Mouse (Mus musculus): ENCODE results near the gene Krtap5-2. TPM values are rescaled to one million over a fixed set of nuclear protein-coding genes. Genes with fewer than 3 reads are reported as not detected.
"Not testable (repeated sequence)": the region's sequence is repeated elsewhere in the genome, so short reads cannot be mapped to it uniquely, and the experiment has no call there.

Gene Krtap5-2
- not detected in 2 replicates for polyA plus RNA-seq (2014; fragmentation: Nextera tagmentation; extraction: Ambion mirVana)

DNA sequence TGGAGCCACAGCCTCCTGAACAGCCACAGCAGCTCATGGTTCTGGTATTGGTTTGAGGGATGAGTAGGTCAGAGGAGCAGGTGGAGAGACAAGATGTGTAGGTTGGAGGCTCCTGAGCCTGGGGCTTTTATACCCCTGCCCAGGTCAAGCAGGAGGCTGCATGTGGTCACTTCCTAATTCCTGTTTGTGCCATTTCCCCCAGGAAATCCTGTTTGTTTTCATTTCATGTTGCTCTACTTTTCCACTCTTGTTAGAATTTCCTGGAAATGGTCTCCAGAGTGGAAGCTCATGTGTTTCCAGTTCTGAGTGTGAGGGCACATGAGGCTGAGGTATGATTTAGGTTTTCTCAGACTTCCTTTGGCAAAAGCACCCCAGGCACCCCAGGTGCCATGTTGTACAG, at the start of gene Krtap5-2:
Gene Krtap5-2 (minus strand): TSS at position 101 of the 400 bp plus-strand sequence.
- not testable (repeated sequence) for H3K9me3 ChIP-seq (ENCODE audit: control insufficient read depth, low read length); H3K4me2 ChIP-seq (ENCODE audit: low read length); H3K4me3 ChIP-seq (replicated peaks; ENCODE audit: low read depth, low read length); H3K4me1 ChIP-seq (ENCODE audit: control insufficient read depth, insufficient read depth, low read length); DNase-seq; ATAC-seq (ENCODE audit: low FRiP score, low TSS enrichment); H3K36me3 ChIP-seq (ENCODE audit: control insufficient read depth, insufficient read depth, low read length); H3K27me3 ChIP-seq (ENCODE audit: control insufficient read depth, insufficient read depth, low read length); H3K9ac ChIP-seq (replicated peaks; ENCODE audit: low read length); H3K27ac ChIP-seq (replicated peaks; ENCODE audit: low read depth, low read length)

DNA sequence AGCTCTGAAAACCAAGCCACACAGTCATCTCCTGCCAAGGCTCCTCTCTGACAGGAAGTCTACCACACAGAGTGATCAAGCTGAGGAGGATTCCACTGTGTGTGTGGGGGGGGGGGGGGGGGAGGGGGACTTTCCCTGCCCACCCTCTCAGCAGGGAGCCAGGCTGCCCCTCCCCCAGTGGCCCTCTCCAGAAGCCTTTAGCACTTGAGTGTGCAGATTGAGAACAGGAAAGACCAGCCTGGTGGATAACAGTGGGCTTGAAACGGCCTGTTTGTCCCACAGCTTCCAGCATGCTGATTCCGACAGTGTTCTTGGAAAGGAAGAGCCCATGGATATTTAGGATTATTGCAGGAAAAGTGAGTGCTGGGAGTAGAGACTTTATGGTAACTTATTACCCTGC, 48.7 kb upstream of the Krtap5-2 start:
- no peak overlapping the region for H3K4me3 ChIP-seq (replicated peaks; ENCODE audit: low read depth, low read length)
- H3K4me2 ChIP-seq (ENCODE audit: low read length) = no peak overlapping the region
- ATAC-seq (ENCODE audit: low FRiP score, low TSS enrichment) = no peak
- H3K4me1 ChIP-seq (ENCODE audit: control insufficient read depth, insufficient read depth, low read length) = no peaks in the 10 kb centered on the region
- WGBS = 51% methylated on average over 2 of the region's 2 CpGs
- no peaks in the 10 kb centered on the region for H3K36me3 ChIP-seq (ENCODE audit: control insufficient read depth, insufficient read depth, low read length)
- no peak overlapping the region for H3K9ac ChIP-seq (replicated peaks; ENCODE audit: low read length)
- no peak for DNase-seq
- H3K27ac ChIP-seq (replicated peaks; ENCODE audit: low read depth, low read length) = no peak overlapping the region
- no peaks in the 10 kb centered on the region for H3K9me3 ChIP-seq (ENCODE audit: control insufficient read depth, low read length)
- H3K27me3 ChIP-seq (ENCODE audit: control insufficient read depth, insufficient read depth, low read length) = no peaks in the 10 kb centered on the region

DNA sequence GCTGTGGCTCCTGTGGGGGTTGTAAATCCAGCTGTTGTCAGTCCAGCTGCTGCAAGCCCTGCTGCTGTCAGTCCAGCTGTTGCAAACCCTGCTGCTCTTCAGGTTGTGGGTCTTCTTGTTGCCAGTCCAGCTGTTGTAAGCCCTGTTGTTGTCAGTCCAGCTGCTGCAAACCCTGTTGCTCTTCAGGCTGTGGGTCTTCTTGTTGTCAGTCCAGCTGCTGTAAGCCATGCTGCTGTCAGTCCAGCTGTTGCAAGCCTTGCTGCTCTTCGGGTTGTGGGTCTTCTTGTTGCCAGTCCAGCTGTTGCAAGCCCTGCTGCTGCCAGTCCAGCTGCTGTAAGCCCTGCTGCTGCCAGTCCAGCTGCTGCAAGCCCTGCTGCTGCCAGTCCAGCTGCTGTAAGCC, 36.3 kb upstream of the Krtap5-2 start:
- not testable (repeated sequence) for H3K27ac ChIP-seq (replicated peaks; ENCODE audit: low read depth, low read length); DNase-seq; ATAC-seq (ENCODE audit: low FRiP score, low TSS enrichment); H3K27me3 ChIP-seq (ENCODE audit: control insufficient read depth, insufficient read depth, low read length); H3K9me3 ChIP-seq (ENCODE audit: control insufficient read depth, low read length); H3K4me3 ChIP-seq (replicated peaks; ENCODE audit: low read depth, low read length); H3K4me2 ChIP-seq (ENCODE audit: low read length); H3K9ac ChIP-seq (replicated peaks; ENCODE audit: low read length); H3K4me1 ChIP-seq (ENCODE audit: control insufficient read depth, insufficient read depth, low read length); H3K36me3 ChIP-seq (ENCODE audit: control insufficient read depth, insufficient read depth, low read length)
- 65% methylated on average over 1 of the region's 1 CpGs for WGBS

DNA sequence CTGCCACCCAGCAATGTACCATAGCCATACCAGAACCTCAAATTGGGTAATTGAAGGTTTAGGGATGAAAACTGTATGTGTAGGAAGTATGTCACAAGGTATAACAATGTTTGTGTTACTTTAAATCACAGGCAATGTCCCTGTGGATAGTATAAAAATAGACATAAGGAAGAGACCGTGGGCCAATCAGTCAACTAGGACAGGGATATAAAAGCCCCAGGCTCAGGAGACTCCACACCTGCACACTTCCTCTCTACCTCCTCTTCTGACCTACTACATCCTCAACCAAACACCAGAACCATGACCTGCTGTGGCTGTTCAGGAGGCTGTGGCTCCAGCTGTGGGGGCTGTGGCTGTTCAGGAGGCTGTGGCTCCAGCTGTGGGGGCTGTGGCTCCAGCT, 35.8 kb upstream of the Krtap5-2 start, which contains the start of gene Gm7579:
Gene Gm7579 (plus strand): TSS at position 301 of the 400 bp plus-strand sequence.
- H3K27me3 ChIP-seq (ENCODE audit: control insufficient read depth, insufficient read depth, low read length) = no peaks in the 10 kb centered on the region
- H3K27ac ChIP-seq (replicated peaks; ENCODE audit: low read depth, low read length) = no peak within 1 kb of the TSS
- ATAC-seq (ENCODE audit: low FRiP score, low TSS enrichment) (no peak), DNase-seq (no peak)
- WGBS = 84% methylated on average over 1 of the region's 1 CpGs
- no peaks in the 10 kb centered on the region for H3K9me3 ChIP-seq (ENCODE audit: control insufficient read depth, low read length)
- no peaks in the 10 kb centered on the region for H3K4me1 ChIP-seq (ENCODE audit: control insufficient read depth, insufficient read depth, low read length)
- H3K36me3 ChIP-seq (ENCODE audit: control insufficient read depth, insufficient read depth, low read length) = no peaks in the 10 kb centered on the region
- H3K4me2 ChIP-seq (ENCODE audit: low read length) = no peak within 1 kb of the TSS
- no peak within 1 kb of the TSS for H3K9ac ChIP-seq (replicated peaks; ENCODE audit: low read length)
- H3K4me3 ChIP-seq (replicated peaks; ENCODE audit: low read depth, low read length) = no peak within 1 kb of the TSS

DNA sequence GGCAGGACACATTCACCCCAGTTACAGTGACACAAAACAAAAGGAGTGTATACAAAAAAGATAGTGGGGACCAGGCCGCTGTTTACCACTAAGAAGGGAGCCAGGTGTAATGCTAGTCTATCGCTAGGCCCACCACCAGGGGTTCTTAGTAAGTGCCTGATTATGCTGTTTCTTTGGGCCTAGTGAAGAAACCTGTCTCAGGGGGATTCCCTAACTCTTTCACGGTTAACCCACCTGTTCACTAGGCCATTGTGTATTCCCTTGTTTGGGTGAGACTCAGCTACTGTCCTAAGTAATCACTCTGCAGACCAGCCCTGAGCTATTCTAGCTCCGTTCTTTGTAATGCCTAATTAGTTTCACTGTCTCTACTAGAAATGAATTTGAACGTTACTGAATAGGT, 31.1 kb upstream of the Krtap5-2 start:
- not testable (repeated sequence) for H3K4me2 ChIP-seq (ENCODE audit: low read length); H3K27me3 ChIP-seq (ENCODE audit: control insufficient read depth, insufficient read depth, low read length); H3K9me3 ChIP-seq (ENCODE audit: control insufficient read depth, low read length); ATAC-seq (ENCODE audit: low FRiP score, low TSS enrichment); DNase-seq; H3K9ac ChIP-seq (replicated peaks; ENCODE audit: low read length); H3K36me3 ChIP-seq (ENCODE audit: control insufficient read depth, insufficient read depth, low read length); H3K4me3 ChIP-seq (replicated peaks; ENCODE audit: low read depth, low read length); H3K4me1 ChIP-seq (ENCODE audit: control insufficient read depth, insufficient read depth, low read length); H3K27ac ChIP-seq (replicated peaks; ENCODE audit: low read depth, low read length)
- WGBS = 78% methylated on average over 5 of the region's 5 CpGs

DNA sequence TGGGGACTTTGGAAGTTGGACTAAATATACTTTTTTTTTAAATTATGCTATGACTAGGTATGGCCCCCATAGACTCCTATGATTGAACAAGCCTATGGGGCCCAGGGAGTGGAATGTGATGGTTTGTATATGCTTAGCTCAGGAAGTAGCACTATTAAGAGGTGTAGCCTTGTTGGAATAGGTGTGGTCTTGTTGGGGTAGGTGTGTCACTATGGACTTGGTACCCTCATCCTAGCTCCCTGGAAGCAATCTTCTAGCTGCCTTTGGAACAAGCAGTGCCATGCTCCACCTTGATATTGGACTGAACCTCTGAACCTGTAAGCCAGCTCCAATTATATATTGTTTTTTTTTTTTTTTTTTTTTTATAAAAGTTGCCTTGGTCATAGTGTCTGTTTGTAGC, 29.7 kb upstream of the Krtap5-2 start:
- ATAC-seq (ENCODE audit: low FRiP score, low TSS enrichment) = no peak
- H3K4me3 ChIP-seq (replicated peaks; ENCODE audit: low read depth, low read length) = no peak overlapping the region

DNA sequence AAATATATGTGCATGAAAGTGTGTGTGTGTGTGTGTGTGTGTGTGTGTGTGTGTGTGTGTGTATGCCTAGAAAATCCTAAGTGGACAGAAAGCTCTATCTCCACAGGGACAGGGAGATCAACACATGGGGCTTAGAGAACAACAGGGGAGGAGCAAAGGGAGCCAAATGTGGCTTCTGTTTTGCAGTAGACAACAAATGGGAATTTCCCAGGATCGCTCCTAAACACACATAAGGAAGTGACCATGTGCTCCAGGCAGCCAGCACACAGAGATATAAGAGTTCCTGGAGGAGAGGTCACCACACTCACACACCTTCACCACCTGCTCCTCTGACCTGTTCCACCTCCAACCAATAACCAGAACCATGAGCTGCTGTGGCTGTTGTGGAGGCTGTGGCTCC, 25.3 kb upstream of the Krtap5-2 start, which contains the start of gene Krtap5-3:
Gene Krtap5-3 (plus strand): TSS at position 301 of the 400 bp plus-strand sequence.
- no peak within 1 kb of the TSS for H3K9ac ChIP-seq (replicated peaks; ENCODE audit: low read length)
- no peaks in the 10 kb centered on the region for H3K4me1 ChIP-seq (ENCODE audit: control insufficient read depth, insufficient read depth, low read length)
- no peak for ATAC-seq (ENCODE audit: low FRiP score, low TSS enrichment)
- no peak within 1 kb of the TSS for H3K4me2 ChIP-seq (ENCODE audit: low read length)
- H3K4me3 ChIP-seq (replicated peaks; ENCODE audit: low read depth, low read length) = no peak within 1 kb of the TSS
- 82% methylated on average over 1 of the region's 1 CpGs for WGBS
- H3K9me3 ChIP-seq (ENCODE audit: control insufficient read depth, low read length) = no peaks in the 10 kb centered on the region
- H3K27ac ChIP-seq (replicated peaks; ENCODE audit: low read depth, low read length) = no peak within 1 kb of the TSS
- no peaks in the 10 kb centered on the region for H3K36me3 ChIP-seq (ENCODE audit: control insufficient read depth, insufficient read depth, low read length)
- DNase-seq = no peak
- H3K27me3 ChIP-seq (ENCODE audit: control insufficient read depth, insufficient read depth, low read length) = no peaks in the 10 kb centered on the region

More for the DNA sequence above, 29.7 kb upstream of the Krtap5-2 start:
- Histone ChIP-seq H3K9ac (replicated peaks; ENCODE audit: low read length) (no peak overlapping the region), H3K27me3 (ENCODE audit: control insufficient read depth, insufficient read depth, low read length) (no peaks in the 10 kb centered on the region), H3K9me3 (ENCODE audit: control insufficient read depth, low read length) (no peaks in the 10 kb centered on the region), H3K36me3 (ENCODE audit: control insufficient read depth, insufficient read depth, low read length) (no peaks in the 10 kb centered on the region), H3K27ac (replicated peaks; ENCODE audit: low read depth, low read length) (no peak overlapping the region), H3K4me1 (ENCODE audit: control insufficient read depth, insufficient read depth, low read length) (no peaks in the 10 kb centered on the region), H3K4me2 (ENCODE audit: low read length) (no peak overlapping the region)
- DNase-seq = no peak

DNA sequence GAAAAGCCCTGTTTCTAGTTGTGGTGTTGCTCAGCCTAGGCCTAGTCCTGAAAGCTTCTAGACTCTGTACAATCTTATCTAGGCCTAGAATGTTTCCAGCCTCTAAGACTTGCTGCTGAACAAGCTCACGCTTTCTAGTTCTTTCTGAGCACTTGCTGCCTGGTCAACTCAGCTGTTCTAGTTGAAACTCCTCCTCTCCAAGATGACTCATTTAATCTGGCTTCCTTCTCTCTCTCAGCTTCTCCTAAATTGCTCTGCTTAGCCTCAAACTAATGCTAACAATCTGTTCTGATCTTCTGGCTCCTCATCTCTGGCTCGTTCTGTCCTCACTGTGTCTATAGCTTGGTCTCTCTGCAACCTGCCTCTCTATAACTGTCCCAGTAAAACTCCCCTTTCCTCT, 22.9 kb upstream of the Krtap5-2 start:
- no peaks in the 10 kb centered on the region for H3K36me3 ChIP-seq (ENCODE audit: control insufficient read depth, insufficient read depth, low read length)
- H3K9ac ChIP-seq (replicated peaks; ENCODE audit: low read length) = no peak overlapping the region
- H3K4me2 ChIP-seq (ENCODE audit: low read length) = no peak overlapping the region
- no peak overlapping the region for H3K27ac ChIP-seq (replicated peaks; ENCODE audit: low read depth, low read length)
- H3K4me1 ChIP-seq (ENCODE audit: control insufficient read depth, insufficient read depth, low read length) = no peaks in the 10 kb centered on the region
- ATAC-seq (ENCODE audit: low FRiP score, low TSS enrichment) (no peak), DNase-seq (no peak)
- WGBS = 81% methylated on average over 2 of the region's 2 CpGs
- H3K9me3 ChIP-seq (ENCODE audit: control insufficient read depth, low read length) = no peaks in the 10 kb centered on the region
- H3K27me3 ChIP-seq (ENCODE audit: control insufficient read depth, insufficient read depth, low read length) = no peaks in the 10 kb centered on the region
- no peak overlapping the region for H3K4me3 ChIP-seq (replicated peaks; ENCODE audit: low read depth, low read length)

DNA sequence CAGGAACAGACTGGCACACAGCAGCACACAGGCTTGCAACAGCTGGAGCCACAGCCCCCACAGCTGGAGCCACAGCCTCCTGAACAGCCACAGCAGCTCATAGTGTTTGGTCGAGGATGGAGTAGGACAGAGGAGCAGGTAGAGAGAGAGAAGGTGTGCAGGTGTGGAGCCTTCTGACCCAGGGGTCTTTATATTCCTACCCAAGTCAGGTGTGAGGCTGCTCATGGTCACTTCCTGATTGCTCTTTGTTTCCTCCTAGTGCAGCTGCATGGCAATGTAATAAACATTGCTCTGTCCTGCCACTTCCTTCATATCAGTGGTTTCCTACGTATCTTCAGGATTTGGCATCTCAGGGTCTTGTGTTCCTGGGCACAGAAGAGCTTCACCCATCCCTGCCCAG, 14.5 kb upstream of the Krtap5-2 start, which contains the start of gene Gm10153:
Gene Gm10153 (minus strand): TSS at position 101 of the 400 bp plus-strand sequence.
- H3K9me3 ChIP-seq (ENCODE audit: control insufficient read depth, low read length) = no peaks in the 10 kb centered on the region
- ATAC-seq (ENCODE audit: low FRiP score, low TSS enrichment) (no peak), DNase-seq (no peak)
- no peak within 1 kb of the TSS for H3K9ac ChIP-seq (replicated peaks; ENCODE audit: low read length)
- H3K27me3 ChIP-seq (ENCODE audit: control insufficient read depth, insufficient read depth, low read length) = no peaks in the 10 kb centered on the region
- no peak within 1 kb of the TSS for H3K4me3 ChIP-seq (replicated peaks; ENCODE audit: low read depth, low read length)
- no peaks in the 10 kb centered on the region for H3K36me3 ChIP-seq (ENCODE audit: control insufficient read depth, insufficient read depth, low read length)
- H3K27ac ChIP-seq (replicated peaks; ENCODE audit: low read depth, low read length) = no peak within 1 kb of the TSS
- H3K4me1 ChIP-seq (ENCODE audit: control insufficient read depth, insufficient read depth, low read length) = no peaks in the 10 kb centered on the region
- no peak within 1 kb of the TSS for H3K4me2 ChIP-seq (ENCODE audit: low read length)
- WGBS = 53% methylated on average over 2 of the region's 2 CpGs

Data from midbrain, embryonic 14.5 days (tissue).